Mouse (Mus musculus) adrenal gland, adult 18-20 months (tissue): ENCODE data around the gene Serpinb1c. TPM values are rescaled to one million over a fixed set of nuclear protein-coding genes. Genes with fewer than 3 reads are reported as not detected.
"Not testable (repeated sequence)": the region's sequence is repeated elsewhere in the genome, so short reads cannot be mapped to it uniquely, and the experiment has no call there.

Experiments used
- DNase-seq, 2 experiments: peaks; one replicate each; pipeline ENCODE4 v3.0.0; 2021 to 2022; ENCODE audit warnings: low spot score in 2 of 2
- total RNA-seq, 2 experiments: library from RNA; stranded (reverse); gene quantifications; 1 replicate in 1 of 2; 2 replicates in 1 of 2; pipeline ENCODE4 v1.2.3; 2021

Gene Serpinb1c
- total RNA-seq, 2 experiments from 2014 or later = not detected

DNA sequence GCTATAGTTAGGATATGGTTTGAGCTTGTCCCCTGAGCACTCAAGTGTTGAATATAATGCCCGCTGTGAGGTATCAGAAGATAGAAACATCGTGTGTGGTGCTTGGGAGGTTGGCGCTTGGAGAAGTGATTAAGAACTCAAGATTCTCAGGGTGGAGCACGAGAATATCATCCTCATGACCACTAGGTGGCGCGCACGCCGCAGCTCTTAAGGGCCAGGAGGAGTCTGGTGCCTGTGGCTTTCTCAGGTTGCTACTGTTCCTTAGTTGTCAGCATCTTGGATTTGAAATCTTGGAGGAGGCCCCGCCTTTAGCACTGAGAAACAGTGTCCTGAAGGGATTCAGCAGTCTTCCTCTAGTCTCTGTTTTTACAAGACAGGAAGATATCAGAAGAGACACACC is 31.5 kb downstream of the Serpinb1c start:
- peak; percentile 69 to 71 for DNase-seq

DNA sequence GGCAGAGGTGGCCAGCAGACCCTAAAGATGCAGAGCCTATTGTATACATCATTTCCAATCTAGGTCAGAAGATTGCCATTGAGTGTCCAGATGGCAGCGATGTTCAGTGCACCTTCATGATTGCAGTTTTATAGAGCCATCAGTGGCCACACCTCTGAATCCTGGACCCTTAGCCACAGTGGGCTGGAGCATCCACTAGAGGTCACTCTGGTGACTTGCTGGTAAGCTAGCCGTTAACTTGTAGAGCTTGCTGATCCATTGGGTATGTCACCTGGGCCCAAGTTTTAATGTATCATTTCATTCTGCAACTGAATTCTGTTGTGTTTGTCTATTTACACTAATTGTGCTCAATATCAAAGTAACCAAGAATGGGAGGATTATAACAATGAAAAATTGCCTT is 32.4 kb downstream of the Serpinb1c start:
- no peak for DNase-seq

GRCm38 (mm10) chr13:32864529-32864928 is 33.5 kb downstream of the Serpinb1c start:
- DNase-seq = not testable (repeated sequence)

- DNase-seq = no peak
Observed at GRCm38 (mm10) chr13:32863456-32863855, 34.6 kb downstream of the Serpinb1c start.

DNA sequence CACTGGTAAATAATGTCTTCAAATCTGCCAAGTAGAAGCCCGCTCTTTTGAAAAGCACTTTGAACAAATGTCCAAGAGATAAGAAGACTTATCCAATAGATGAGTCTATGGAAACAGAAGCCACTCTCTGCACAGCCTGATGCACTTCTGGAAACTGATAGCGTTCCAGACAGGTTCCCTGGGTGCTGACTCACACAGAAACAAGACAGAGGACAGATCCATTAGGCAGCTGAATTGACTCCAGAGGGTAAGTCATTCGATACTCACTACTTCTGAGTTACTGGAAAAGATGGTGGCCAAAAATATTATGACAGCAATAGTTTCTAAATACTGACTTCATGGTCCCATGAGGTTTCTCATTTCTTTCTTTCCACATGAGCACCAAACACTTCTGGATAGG is 37.2 kb downstream of the Serpinb1c start:
- no peak for DNase-seq

DNA sequence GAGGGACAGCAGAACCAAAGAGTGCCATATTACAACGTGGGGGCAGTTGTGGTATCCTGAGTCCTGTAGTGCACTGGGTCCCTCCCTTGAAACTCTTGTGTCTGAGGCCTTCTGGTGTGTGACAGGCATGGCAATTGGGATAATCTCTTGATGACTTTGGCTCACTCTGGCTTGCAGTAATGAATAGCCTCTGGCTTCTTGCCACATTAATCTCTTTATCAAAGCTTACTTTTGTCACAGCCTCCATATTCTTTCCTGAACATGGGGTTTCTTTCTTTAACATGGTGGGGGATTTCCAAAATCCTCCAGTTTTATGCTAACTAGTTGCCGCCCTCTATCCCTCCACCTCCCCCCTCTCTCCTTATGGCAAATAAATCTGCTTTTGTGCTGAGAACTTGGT is 44.9 kb downstream of the Serpinb1c start:
- no peak for DNase-seq

- no peak for DNase-seq
Observed at GRCm38 (mm10) chr13:32852539-32852938, 45.5 kb downstream of the Serpinb1c start.

DNA sequence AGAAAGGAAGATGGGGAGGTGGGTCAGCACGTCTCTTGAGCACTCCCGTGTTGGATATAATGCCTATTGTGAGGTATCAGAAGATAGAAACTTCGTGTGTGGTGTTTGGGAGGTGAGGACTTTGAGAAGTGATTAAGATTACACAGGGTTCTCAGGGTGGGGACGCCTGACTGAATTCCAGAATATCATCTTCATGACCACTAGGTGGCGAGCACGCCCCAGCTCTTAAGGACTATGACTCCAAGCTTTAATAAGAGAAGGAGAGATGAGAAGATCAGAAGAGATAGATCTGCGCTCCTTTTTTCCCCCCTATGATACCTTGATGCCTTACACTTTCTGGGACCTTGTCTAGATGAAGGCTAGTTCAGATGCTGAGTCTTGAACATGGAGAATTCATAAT is 46.0 kb downstream of the Serpinb1c start:
- peak in 1 of 2 experiments; percentile 26 for DNase-seq

DNA sequence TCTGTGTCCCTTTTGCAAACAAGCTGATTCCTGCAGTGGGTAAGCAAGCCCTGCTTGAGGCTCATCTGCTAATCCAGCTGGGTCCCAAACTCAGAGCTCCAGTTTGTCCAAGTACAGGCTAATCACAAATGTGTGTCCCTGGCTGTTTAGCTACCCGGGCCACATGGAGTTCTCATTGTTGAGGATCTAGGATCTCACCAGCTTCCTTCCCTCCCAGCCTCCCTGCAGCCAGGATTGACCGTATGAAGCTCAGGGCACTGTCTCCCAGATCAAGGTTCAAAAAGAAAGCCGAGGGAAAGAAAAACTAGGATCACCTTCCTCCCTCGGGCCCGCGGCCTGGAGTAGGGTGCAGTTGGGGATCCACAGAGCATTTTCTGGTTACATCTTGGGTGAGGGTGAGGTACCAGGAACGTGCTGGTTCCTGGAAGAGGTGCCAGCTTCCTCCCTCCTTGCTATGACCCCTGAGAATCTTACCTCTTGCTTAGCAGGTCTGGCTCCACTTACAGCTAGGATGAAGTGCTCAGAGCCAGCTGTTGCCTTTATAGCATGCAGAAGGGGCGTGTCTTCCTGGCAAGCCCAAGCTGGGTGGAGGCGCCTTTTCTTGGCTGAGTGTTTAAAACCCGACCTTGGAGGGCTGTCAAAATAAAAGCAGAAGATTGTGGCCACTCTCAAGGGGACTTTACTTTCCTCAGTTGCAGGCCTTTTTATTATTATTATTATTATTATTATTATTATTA is 47.2 kb downstream of the Serpinb1c start, which contains the start of gene Serpinb1a:
Gene Serpinb1a, minus strand, starts transcription at position 518 of the 737 bp plus-strand sequence.
- DNase-seq = peak in 1 of 2 experiments; percentile 55

- DNase-seq = no peak
Observed at GRCm38 (mm10) chr13:32850156-32850555, 47.9 kb downstream of the Serpinb1c start.

GRCm38 (mm10) chr13:32849531-32850123 is 48.4 kb downstream of the Serpinb1c start:
- no peak for DNase-seq

GRCm38 (mm10) chr13:32849092-32849491 is 48.9 kb downstream of the Serpinb1c start:
- DNase-seq = no peak

- DNase-seq = no peak
Observed at GRCm38 (mm10) chr13:32846221-32846620, 51.8 kb downstream of the Serpinb1c start.

DNA sequence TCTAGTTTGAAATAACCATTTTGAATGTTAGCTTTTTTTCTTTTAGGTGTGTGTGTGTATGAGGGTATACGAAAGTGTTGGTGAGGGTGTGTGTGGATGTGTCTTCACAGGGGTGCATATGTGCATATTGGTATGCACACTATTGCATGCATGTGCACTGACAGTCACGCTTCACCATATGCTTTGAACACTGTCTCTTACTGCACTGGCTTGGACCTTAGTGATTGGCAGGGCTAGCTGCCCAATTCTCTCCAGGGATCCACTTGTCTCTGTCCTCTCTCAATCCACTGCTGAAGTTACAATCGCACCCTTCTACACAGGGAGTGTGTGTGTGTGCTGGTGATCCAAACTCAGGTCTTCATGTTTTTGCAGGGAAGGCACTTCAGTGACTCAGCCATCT is 56.7 kb downstream of the Serpinb1c start:
- DNase-seq = no peak

DNA sequence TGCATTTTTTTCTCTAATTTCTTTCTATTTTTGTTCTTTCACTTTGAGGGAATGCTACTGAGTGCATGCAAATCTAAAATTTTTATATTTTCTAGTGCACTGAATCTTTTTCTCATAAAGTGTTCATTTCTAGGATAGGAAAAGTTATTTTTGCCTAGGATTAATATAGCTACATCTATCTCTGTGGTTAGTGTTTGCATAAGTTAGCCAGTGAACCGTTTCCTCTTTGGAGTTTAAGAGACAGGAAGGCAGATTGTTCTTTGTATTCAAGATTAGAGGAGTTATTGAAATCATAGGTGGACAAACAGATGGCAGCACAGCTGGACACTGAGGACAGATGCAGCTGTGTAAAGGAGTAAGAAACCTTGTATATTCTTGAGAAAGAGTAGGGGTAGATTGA is 58.7 kb downstream of the Serpinb1c start:
- DNase-seq = no peak

DNA sequence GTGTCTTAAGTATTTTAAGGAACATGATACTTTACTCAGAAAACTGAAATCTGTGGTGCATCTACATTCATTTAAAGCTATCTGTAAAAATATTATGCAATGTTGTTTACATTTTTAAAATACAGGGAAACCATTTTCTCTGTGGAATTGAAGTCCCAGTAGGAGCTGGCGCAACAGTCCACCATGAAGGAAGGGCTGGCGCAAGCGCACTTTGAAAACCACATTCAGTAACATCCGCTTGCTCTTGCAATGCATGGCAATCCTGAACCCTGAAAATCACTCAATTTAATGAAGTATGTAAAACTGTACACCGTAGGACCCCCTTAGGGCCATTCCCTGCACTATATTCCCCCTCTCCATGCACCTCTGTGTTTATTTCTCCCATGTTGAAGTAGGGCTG is 63.5 kb downstream of the Serpinb1c start:
- DNase-seq = no peak

GRCm38 (mm10) chr13:32833237-32833636 is 64.8 kb downstream of the Serpinb1c start:
- DNase-seq = no peak

- no peak for DNase-seq
Observed at GRCm38 (mm10) chr13:32832776-32833175, 65.2 kb downstream of the Serpinb1c start.

- no peak for DNase-seq
Observed at GRCm38 (mm10) chr13:32831505-32832273, 66.3 kb downstream of the Serpinb1c start.
